Mouse (Mus musculus): ENCODE results near the gene Plcd3. TPM values are rescaled to one million over a fixed set of nuclear protein-coding genes. Genes with fewer than 3 reads are reported as not detected.

Gene Plcd3
- total and polyA plus RNA-seq, 3 experiments, result 6.3 to 21.4 (median 14.3) TPM

GRCm38 (mm10) chr11:103098531-103099190 lies 2.8 kb downstream of the Plcd3 start:
- peak; percentile 22 for DNase-seq

GRCm38 (mm10) chr11:103096979-103097894 lies 4.2 kb downstream of the Plcd3 start:
- no peak for DNase-seq

- no peak for DNase-seq
Observed at GRCm38 (mm10) chr11:103095801-103096200, 5.7 kb downstream of the Plcd3 start.

GRCm38 (mm10) chr11:103095107-103095670 lies 6.3 kb downstream of the Plcd3 start:
- DNase-seq, result no peak

- DNase-seq, result peak; percentile 87
Observed at GRCm38 (mm10) chr11:103093862-103094833, 7.3 kb downstream of the Plcd3 start.

GRCm38 (mm10) chr11:103093306-103093705 lies 8.2 kb downstream of the Plcd3 start:
- DNase-seq, result no peak

GRCm38 (mm10) chr11:103081631-103082030 lies 19.8 kb downstream of the Plcd3 start:
- no peak for DNase-seq

- no peak for DNase-seq
Observed at GRCm38 (mm10) chr11:103080323-103081091, 21.0 kb downstream of the Plcd3 start.

- DNase-seq, result no peak
Observed at GRCm38 (mm10) chr11:103078131-103078530, 23.3 kb downstream of the Plcd3 start.

GRCm38 (mm10) chr11:103076581-103076980 lies 24.9 kb downstream of the Plcd3 start:
- no peak for DNase-seq

- no peak for DNase-seq
Observed at GRCm38 (mm10) chr11:103076010-103076409, 25.4 kb downstream of the Plcd3 start.

GRCm38 (mm10) chr11:103074796-103075323 lies 26.6 kb downstream of the Plcd3 start:
- no peak for DNase-seq

GRCm38 (mm10) chr11:103074121-103074650 lies 27.3 kb downstream of the Plcd3 start:
- no peak for DNase-seq

GRCm38 (mm10) chr11:103073671-103074070 lies 27.8 kb downstream of the Plcd3 start:
- no peak for DNase-seq

GRCm38 (mm10) chr11:103070322-103070880 lies 31.1 kb downstream of the Plcd3 start:
- no peak for DNase-seq

- no peak for DNase-seq
Observed at GRCm38 (mm10) chr11:103069731-103070130, 31.7 kb downstream of the Plcd3 start.

GRCm38 (mm10) chr11:103068884-103069283 lies 32.6 kb downstream of the Plcd3 start:
- DNase-seq, result no peak

- no peak for DNase-seq
Observed at GRCm38 (mm10) chr11:103068272-103068671, 33.2 kb downstream of the Plcd3 start.

GRCm38 (mm10) chr11:103067457-103068001 lies 33.9 kb downstream of the Plcd3 start:
- DNase-seq, result peak; percentile 51

GRCm38 (mm10) chr11:103067051-103067361 lies 34.5 kb downstream of the Plcd3 start:
- no peak for DNase-seq

Measured in adrenal gland, adult 2 months (tissue).